Mouse (Mus musculus): ENCODE data around the gene Tcp10a. TPM values are rescaled to one million over a fixed set of nuclear protein-coding genes. Genes with fewer than 3 reads are reported as not detected.

The Tcp10a gene
- not detected for total RNA-seq (2023)

DNA sequence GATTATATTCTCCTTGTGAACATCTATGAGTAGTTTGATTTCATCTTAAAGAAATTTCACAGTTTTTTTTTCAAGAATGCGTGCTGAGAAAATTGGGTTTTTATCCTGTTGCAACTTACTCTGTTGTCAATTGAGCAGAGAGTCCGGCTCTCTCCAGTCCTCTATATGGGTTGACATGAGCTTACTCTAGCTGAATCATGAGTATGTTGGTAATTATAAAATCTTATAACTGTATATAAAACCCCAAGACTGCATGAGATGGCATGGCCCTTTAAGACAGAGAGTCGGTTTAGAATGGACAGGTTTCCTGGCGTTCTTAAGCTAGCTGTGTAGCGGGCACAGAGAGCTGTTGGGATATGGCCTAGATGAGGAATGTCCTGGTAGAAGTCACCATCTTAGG is at the start of gene Tcp10a:
Gene Tcp10a (plus strand): TSS at position 301 of the 400 bp plus-strand sequence.

DNA sequence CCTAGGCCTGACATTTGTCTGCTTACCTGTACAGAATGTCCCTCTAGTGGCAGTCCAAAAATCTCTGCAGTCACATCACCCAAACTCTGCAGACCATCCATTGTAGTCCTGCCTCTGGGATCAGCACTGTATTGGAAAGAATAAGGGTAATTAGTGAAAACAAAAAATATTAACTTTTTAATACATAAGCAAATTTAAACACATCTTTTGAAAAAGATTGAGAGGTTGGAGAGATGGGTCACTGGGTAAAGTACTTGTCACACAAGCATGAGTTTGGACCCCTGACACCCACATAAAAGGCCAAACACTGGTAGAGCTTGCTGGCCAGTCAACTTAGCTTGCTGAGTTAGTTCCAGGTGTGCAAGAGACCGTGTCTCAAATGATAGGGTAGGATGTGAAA is 28.1 kb downstream of the Tcp10a start, which contains the start of gene Ttll2:
Gene Ttll2 (minus strand): TSS at position 101 of the 400 bp plus-strand sequence.

DNA sequence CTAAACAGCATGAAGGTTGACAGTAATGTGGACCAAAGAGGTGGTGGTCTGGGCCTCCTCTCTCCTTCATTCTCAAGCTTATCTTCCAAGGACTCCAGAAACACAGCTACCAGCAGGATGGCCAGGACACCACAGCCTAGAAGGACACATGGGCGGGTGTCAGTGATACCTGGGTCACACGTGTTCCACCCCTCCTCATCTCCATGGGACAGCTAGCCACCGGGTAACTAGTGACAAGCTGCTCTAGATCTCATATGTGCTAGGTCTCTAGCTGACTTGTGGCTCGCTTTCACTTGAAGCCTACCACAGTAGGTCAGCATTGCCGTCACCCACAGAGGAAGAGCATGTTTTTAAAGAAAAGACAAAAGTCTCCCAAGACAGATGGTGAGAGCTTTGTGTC is 47.4 kb downstream of the Tcp10a start, which contains the start of gene Gm49630:
Gene Gm49630 (minus strand): TSS at position 101 of the 400 bp plus-strand sequence.

DNA sequence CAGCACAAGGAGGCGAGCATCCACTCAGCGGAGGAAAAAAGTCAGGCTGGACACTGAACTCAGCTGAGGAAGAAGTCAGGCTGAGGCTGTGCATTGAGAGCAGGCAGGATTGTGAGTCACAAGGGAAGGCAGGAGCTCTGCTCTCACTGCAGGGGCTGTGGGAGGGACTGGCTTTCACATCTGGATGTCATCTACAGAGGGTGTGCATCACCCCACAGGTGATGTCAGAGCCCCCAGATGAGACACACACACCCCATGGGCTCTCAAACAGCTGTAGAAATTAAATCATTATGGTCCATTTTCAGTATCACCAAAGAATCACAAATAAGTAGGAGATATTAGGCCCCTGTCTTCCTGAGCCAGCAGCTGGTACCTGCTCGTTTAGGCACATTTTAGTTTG is 60.9 kb downstream of the Tcp10a start, which contains the start of gene Unc93a2:
Gene Unc93a2 (minus strand): TSS at position 101 of the 400 bp plus-strand sequence.

Other genes starting within 250 kb of the Tcp10a start
- gene Rps6ka2, start 154.5 kb upstream of the Tcp10a start, total RNA-seq (2023): 10 to 100 TPM; 14.5 to 21.3 TPM
- gene Ttll2, start 28.1 kb downstream of the Tcp10a start, total RNA-seq (2023): not detected
- not detected for gene Gm49630, start 47.3 kb downstream of the Tcp10a start, total RNA-seq (2023)
- 1 to 10 TPM in 1 of 2 experiments, under 1 TPM in 1; 0.60 to 1.0 TPM for gene Unc93a2, start 60.8 kb downstream of the Tcp10a start, total RNA-seq (2023)

All from monocyte, adult 59 days (primary cell).